ENCODE assay signal across 8 mouse cellular contexts in the genomic region with DNA sequence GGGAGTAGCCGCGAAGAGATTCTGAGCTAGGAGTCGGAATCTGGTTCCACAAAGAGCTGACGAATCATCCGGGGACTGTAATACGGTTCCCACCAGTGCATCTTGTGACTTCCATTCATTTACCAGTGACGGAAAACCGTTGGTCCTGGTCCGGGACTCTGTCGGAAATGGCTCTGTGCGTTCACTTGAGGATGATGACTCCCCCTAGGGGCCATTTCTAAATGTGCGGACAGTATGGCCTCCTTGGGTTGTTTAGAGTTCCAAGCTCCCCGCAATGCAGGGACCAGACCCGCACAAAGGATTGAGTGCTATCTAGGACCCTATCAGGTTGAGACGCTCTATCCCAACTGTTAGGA. TPM values are rescaled to one million over a fixed set of nuclear protein-coding genes. Genes with fewer than 3 reads are reported as not detected.
DNase-seq lines count a peak whose midpoint lies in the region; ATAC-seq and TF ChIP-seq lines count a peak whose summit lies in the region.

A gene (minus strand): TSS at position 155 of the 356 bp plus-strand sequence.

- peak within 1 kb of the TSS; percentile 76 for H3K9ac ChIP-seq in hindbrain, embryonic 11.5 days (ENCODE audit: low read depth, low read length)
- peak within 1 kb of the TSS; percentile 46 for H3K9ac ChIP-seq in lung, postnatal 0 days (replicated peaks; ENCODE audit: low read depth)

- peak within 1 kb of the TSS; percentile 96 for H3K27ac ChIP-seq in hindbrain, embryonic 11.5 days (ENCODE audit: low read depth, low read length)
- peak within 1 kb of the TSS; percentile 92 for H3K27ac ChIP-seq in lung, postnatal 0 days (ENCODE audit: low read length)

- peak; percentile 68 for DNase-seq in Patski (ENCODE audit: low read depth, low spot score)
- peak; percentile 85 for DNase-seq in cerebellum, adult 8-10 months
- DNase-seq in hindbrain, embryonic 11.5 days (ENCODE audit: low spot score), result peak; percentile 91
- peak; percentile 91 for DNase-seq in layer of hippocampus, adult 9-11 months
- peak; percentile 95 for DNase-seq in lung, postnatal 0 days (ENCODE audit: low spot score)
- DNase-seq in ovary, postnatal 36 days (ENCODE audit: low spot score), result peak; percentile 55
- peak; percentile 82 for DNase-seq in thymus, postnatal 25 days

- CTCF ChIA-PET in Patski (lab: Charles Lee), result interaction anchor here (0.8 to 2.6 kb wide), 20 partner anchors 9 to 193 kb away, joined by 3 to 19 read pairs (median 4); a partner anchor contains a TSS

- under 1% methylated on average over 15 of the region's 15 CpGs for WGBS in hindbrain, embryonic 11.5 days
- WGBS in lung, postnatal 0 days, result under 1% methylated on average over 15 of the region's 15 CpGs

- in situ Hi-C loops in Patski (cut with MboI; ENCODE audit: low pct_unique_long_range_greater_than_20kb), result no loop called here

- H3K4me2 ChIP-seq in hindbrain, embryonic 11.5 days (replicated peaks; ENCODE audit: low read depth, low read length), result peak within 1 kb of the TSS; percentile 82
- peak within 1 kb of the TSS; percentile 77 for H3K4me2 ChIP-seq in lung, postnatal 0 days (replicated peaks; ENCODE audit: low read depth, low read length)

- POLR2A ChIA-PET in Patski (lab: Charles Lee), result interaction anchor here (0.7 to 2.5 kb wide), 4 partner anchors 14 to 199 kb away, joined by 3 to 16 read pairs (median 4); a partner anchor contains a TSS

- peak within 1 kb of the TSS; percentile 56 for H3K4me3 ChIP-seq in hindbrain, embryonic 11.5 days (ENCODE audit: low read depth, low read length)
- H3K4me3 ChIP-seq in lung, postnatal 0 days (ENCODE audit: low read depth, low read length), result peak within 1 kb of the TSS; percentile 64

- no peaks in the 10 kb centered on the region; the same call in 1 of the 2 replicates for H3K4me1 ChIP-seq in hindbrain, embryonic 11.5 days (replicated peaks; ENCODE audit: control insufficient read depth, insufficient read depth, low read length)
- H3K4me1 ChIP-seq in lung, postnatal 0 days (ENCODE audit: insufficient read depth, low read depth, low read length), result no peaks in the 10 kb centered on the region; the same call in 1 of the 2 replicates

- H3K36me3 ChIP-seq in hindbrain, embryonic 11.5 days (ENCODE audit: control insufficient read depth, insufficient read depth, low read length), result no peaks in the 10 kb centered on the region
- no peaks in the 10 kb centered on the region for H3K36me3 ChIP-seq in lung, postnatal 0 days (ENCODE audit: insufficient read depth, low read length)

- ATAC-seq in Patski, result peak; percentile 66
- ATAC-seq in frontal cortex, adult (ENCODE audit: low TSS enrichment), result peak; percentile 78
- ATAC-seq in hindbrain, embryonic 11.5 days (ENCODE audit: low FRiP score), result peak; percentile 82
- ATAC-seq in lung, postnatal 0 days, result peak; percentile 80

- TF ChIP-seq EP300 in lung, postnatal 0 days (IDR thresholded peaks at IDR 0.05), result no peak

- H3K27me3 ChIP-seq in Patski, result no peaks in the 10 kb centered on the region
- H3K27me3 ChIP-seq in hindbrain, embryonic 11.5 days (ENCODE audit: control insufficient read depth, insufficient read depth, low read length), result no peaks in the 10 kb centered on the region
- no peaks in the 10 kb centered on the region for H3K27me3 ChIP-seq in lung, postnatal 0 days (replicated peaks; ENCODE audit: insufficient read depth, low read length)

- TF ChIP-seq CTCF in Patski (IDR thresholded peaks at IDR 0.05), result no peak
- TF ChIP-seq CTCF in lung, postnatal 0 days (IDR thresholded peaks at IDR 0.05), result peak; percentile 68

- H3K9me3 ChIP-seq in hindbrain, embryonic 11.5 days (ENCODE audit: control insufficient read depth, low read length), result no peaks in the 10 kb centered on the region
- no peaks in the 10 kb centered on the region for H3K9me3 ChIP-seq in lung, postnatal 0 days (ENCODE audit: low read length)

RNA-seq across cellular contexts. Expression of the gene that starts here (rescaled TPM):
- 122 TPM for polyA plus RNA-seq in Patski (2021)
- polyA plus RNA-seq in hindbrain, embryonic 11.5 days (2014; fragmentation: Nextera tagmentation; extraction: Ambion mirVana), result 80.0 and 82.4 TPM in 2 replicates
- polyA plus RNA-seq in lung, postnatal 0 days (2015; fragmentation: Nextera tagmentation; extraction: Ambion mirVana), result 64.5 and 64.6 TPM in 2 replicates

Comparison
In these comparisons a context has a peak if more than half of its experiments do, and no peak if none do; other contexts are left out.
1. Peak in every context shown above with its lines: DNase-seq, ATAC-seq, H3K4me3 ChIP-seq and H3K27ac ChIP-seq.